Mouse (Mus musculus) ES-Bruce4 (cell line): ENCODE measurements around the gene Cenpk. TPM values are rescaled to one million over a fixed set of nuclear protein-coding genes. Genes with fewer than 3 reads are reported as not detected.

Source experiments
- H3K27ac ChIP-seq: 2 replicates; pipeline ENCODE4 v1.5.1; 2012; ENCODE audit warnings: low read length, inconsistent platforms; ENCODE audit not compliant: insufficient read depth
- H3K27me3 ChIP-seq: 2 replicates; pipeline ENCODE4 v1.6.1; 2012; ENCODE audit warnings: mild to moderate bottlenecking, low read length, inconsistent platforms; ENCODE audit not compliant: control insufficient read depth, poor library complexity, insufficient read depth, severe bottlenecking
- H3K36me3 ChIP-seq: 2 replicates; pipeline ENCODE4 v1.6.1; 2012; ENCODE audit warnings: inconsistent platforms, mild to moderate bottlenecking, low read length, moderate library complexity; ENCODE audit not compliant: control insufficient read depth, poor library complexity, insufficient read depth, severe bottlenecking
- H3K4me1 ChIP-seq: one replicate; pipeline ENCODE4 v1.8.1; 2011; ENCODE audit warnings: low read length; ENCODE audit not compliant: control insufficient read depth, insufficient read depth
- H3K4me3 ChIP-seq: 2 replicates; pipeline ENCODE4 v1.5.1; 2011; ENCODE audit warnings: low read depth, mild to moderate bottlenecking, low read length
- H3K9ac ChIP-seq: 2 replicates; pipeline ENCODE4 v1.6.1; 2012; ENCODE audit warnings: low read depth, mild to moderate bottlenecking, inconsistent platforms; ENCODE audit not compliant: poor library complexity, severe bottlenecking
- H3K9me3 ChIP-seq: replicated peaks from 2 replicates; pipeline ENCODE4 v1.6.1; 2012; ENCODE audit warnings: mild to moderate bottlenecking, low read length, inconsistent platforms; ENCODE audit not compliant: control insufficient read depth, poor library complexity, insufficient read depth, severe bottlenecking
- CTCF ChIP-seq: IDR thresholded peaks from one replicate; pipeline ENCODE4 v1.8.1; 2011; ENCODE audit warnings: low read depth, low read length
- EP300 ChIP-seq: IDR thresholded peaks from 2 replicates; pipeline ENCODE4 v1.6.1; 2011; ENCODE audit warnings: low read depth, low read length; ENCODE audit not compliant: insufficient read depth
- POLR2A ChIP-seq: IDR thresholded peaks from one replicate; pipeline ENCODE4 v1.8.1; 2011; ENCODE audit warnings: low read length; ENCODE audit not compliant: insufficient read depth
- polyA plus RNA-seq: library from polyadenylated mRNA; stranded (reverse); fragments of >200 nt; gene quantifications from 2 replicates; pipeline ENCODE4 v1.2.4, GENCODE M21; 2011; ENCODE audit warnings: low read depth; ENCODE audit not compliant: missing spikeins, insufficient read depth, insufficient read length

The Cenpk gene
- polyA plus RNA-seq, 1 experiment, result 44.0 TPM

- TF ChIP-seq POLR2A (no peak), EP300 (peak; percentile 62; the same call in 1 of the 2 replicates)
- H3K27me3 ChIP-seq, result no peaks in the 10 kb centered on the region
- H3K9me3 ChIP-seq, result no peaks in the 10 kb centered on the region
- no peaks in the 10 kb centered on the region for H3K36me3 ChIP-seq
- peak overlapping the region; percentile 36 for H3K4me3 ChIP-seq
- no peak overlapping the region for H3K9ac ChIP-seq
- no peaks in the 10 kb centered on the region for H3K4me1 ChIP-seq
- no peak overlapping the region; the same call in 1 of the 2 replicates for H3K27ac ChIP-seq
Measured at GRCm38 (mm10) chr13:104286897-104287309, 58.5 kb downstream of the Cenpk start.

- Histone ChIP-seq H3K4me1 (no peaks in the 10 kb centered on the region), H3K36me3 (no peaks in the 10 kb centered on the region), H3K27ac (no peak within 1 kb of the TSS; the same call in 1 of the 2 replicates), H3K9me3 (no peaks in the 10 kb centered on the region), H3K4me3 (peak within 1 kb of the TSS; percentile 36), H3K9ac (no peak within 1 kb of the TSS), H3K27me3 (no peaks in the 10 kb centered on the region)
- TF ChIP-seq EP300, result no peak
- no peak for TF ChIP-seq POLR2A
- TF ChIP-seq CTCF, result no peak
Measured at GRCm38 (mm10) chr13:104287366-104288225, 59.2 kb downstream of the Cenpk start, which contains the start of gene Adamts6. Gene Adamts6 (plus strand): TSS chr13:104287835.

GRCm38 (mm10) chr13:104288226-104288859 is 59.9 kb downstream of the Cenpk start:
- no peak overlapping the region for H3K27ac ChIP-seq
- no peaks in the 10 kb centered on the region for H3K36me3 ChIP-seq
- no peaks in the 10 kb centered on the region for H3K4me1 ChIP-seq
- no peak overlapping the region for H3K4me3 ChIP-seq
- no peaks in the 10 kb centered on the region for H3K27me3 ChIP-seq
- no peak for TF ChIP-seq POLR2A
- TF ChIP-seq CTCF, result no peak
- TF ChIP-seq EP300, result no peak
- no peak overlapping the region for H3K9ac ChIP-seq
- H3K9me3 ChIP-seq, result no peaks in the 10 kb centered on the region

- no peak overlapping the region for H3K4me3 ChIP-seq
- no peak overlapping the region for H3K27ac ChIP-seq
- no peak for TF ChIP-seq CTCF
- TF ChIP-seq EP300, result no peak
- H3K36me3 ChIP-seq, result no peaks in the 10 kb centered on the region
- H3K27me3 ChIP-seq, result no peaks in the 10 kb centered on the region
- no peaks in the 10 kb centered on the region for H3K4me1 ChIP-seq
- H3K9me3 ChIP-seq, result no peaks in the 10 kb centered on the region
- H3K9ac ChIP-seq, result no peak overlapping the region
Measured at GRCm38 (mm10) chr13:104289176-104289575, 60.8 kb downstream of the Cenpk start.

- Histone ChIP-seq H3K4me1 (no peaks in the 10 kb centered on the region), H3K27ac (no peak overlapping the region), H3K27me3 (no peaks in the 10 kb centered on the region), H3K9me3 (no peaks in the 10 kb centered on the region), H3K9ac (no peak overlapping the region), H3K4me3 (no peak overlapping the region), H3K36me3 (no peaks in the 10 kb centered on the region)
- TF ChIP-seq CTCF (no peak), EP300 (no peak), POLR2A (no peak)
Measured at GRCm38 (mm10) chr13:104295472-104295871, 67.1 kb downstream of the Cenpk start.

Other genes with a start within 250 kb of the Cenpk start
- 38.9 and 57.6 TPM in 2 replicates for gene Nln, start 119.0 kb upstream of the Cenpk start, polyA plus RNA-seq
- gene Sgtb, start 118.9 kb upstream of the Cenpk start, polyA plus RNA-seq, result 6.7 and 8.0 TPM in 2 replicates
- gene Trappc13, start 50.1 kb upstream of the Cenpk start, polyA plus RNA-seq, result 66.0 and 79.0 TPM in 2 replicates
- 22.8 and 26.8 TPM in 2 replicates for gene Trim23, start 49.8 kb upstream of the Cenpk start, polyA plus RNA-seq
- gene Ppwd1, start 232 bp downstream of the Cenpk start, polyA plus RNA-seq, result 54.8 and 57.4 TPM in 2 replicates
- gene Adamts6, start 59.2 kb downstream of the Cenpk start, polyA plus RNA-seq, result 2.1 and 2.3 TPM in 2 replicates